Mouse (Mus musculus) embryonic facial prominence, embryonic 12.5 days (tissue): ENCODE measurements around the gene Kif16b. TPM values are rescaled to one million over a fixed set of nuclear protein-coding genes. Genes with fewer than 3 reads are reported as not detected.

Experiments used
- ATAC-seq: fragments of 200-750 bp; cut with Nextera tagmentation; 2 replicates; pipeline ENCODE4 v1.8.0; 2017; ENCODE audit not compliant: insufficient number of reproducible peaks, insufficient read depth, low FRiP score, low TSS enrichment
- H3K27ac ChIP-seq: fragments of 300-500 bp; sonication (generic); 2 replicates; pipeline ENCODE4 v1.5.1; 2016; ENCODE audit warnings: mild to moderate bottlenecking
- H3K27me3 ChIP-seq: fragments of 300-500 bp; sonication (generic); 2 replicates; pipeline ENCODE4 v1.6.1; 2016; ENCODE audit warnings: mild to moderate bottlenecking, moderate library complexity
- H3K36me3 ChIP-seq: fragments of 300-500 bp; sonication (generic); 2 replicates; pipeline ENCODE4 v1.6.1; 2016; ENCODE audit warnings: mild to moderate bottlenecking
- H3K4me1 ChIP-seq: fragments of 300-500 bp; sonication (generic); 2 replicates; pipeline ENCODE4 v1.6.1; 2016
- H3K4me2 ChIP-seq: fragments of 300-500 bp; sonication (generic); replicated peaks from 2 replicates; pipeline ENCODE4 v1.6.1; 2016; ENCODE audit warnings: mild to moderate bottlenecking, moderate library complexity
- H3K4me3 ChIP-seq: fragments of 300-500 bp; sonication (generic); 2 replicates; pipeline ENCODE4 v1.5.1; 2016; ENCODE audit warnings: mild to moderate bottlenecking
- H3K9ac ChIP-seq: fragments of 300-500 bp; sonication (generic); 2 replicates; pipeline ENCODE4 v1.6.1; 2016; ENCODE audit warnings: mild to moderate bottlenecking, moderate library complexity
- H3K9me3 ChIP-seq: fragments of 300-500 bp; sonication (generic); 2 replicates; pipeline ENCODE4 v1.6.1; 2016; ENCODE audit warnings: mild to moderate bottlenecking, moderate library complexity
- whole genome bisulfite sequencing: fragments of 180-500 bp; shearing (Covaris S2); methylation state at CpG from one replicate; pipeline ENCODE4 v1.1.7; 2016; 5-methylcytosine and 5-hydroxymethylcytosine counted together
- polyA plus RNA-seq: library from polyadenylated mRNA; unstranded; fragments of >200 nt; fragmentation: Nextera tagmentation; extraction: Ambion mirVana; gene quantifications from 2 replicates; pipeline ENCODE4 v1.2.1, GENCODE M21; 2016

Kif16b gene
- polyA plus RNA-seq, 1 experiment from 2014 or later: 11.3 TPM

GRCm38 (mm10) chr2:142764276-142764675 is 137.1 kb downstream of the Kif16b start:
- Histone ChIP-seq H3K27me3 (no peaks in the 10 kb centered on the region), H3K9ac (no peak overlapping the region), H3K9me3 (no peaks in the 10 kb centered on the region), H3K36me3 (no peaks in the 10 kb centered on the region), H3K4me3 (no peak overlapping the region), H3K4me2 (no peak overlapping the region), H3K4me1 (no peaks in the 10 kb centered on the region), H3K27ac (no peak overlapping the region)
- 87% methylated on average over 2 of the region's 2 CpGs for WGBS
- no peak for ATAC-seq

- 84% methylated on average over 4 of the region's 4 CpGs for WGBS
- Histone ChIP-seq H3K9ac (no peak overlapping the region), H3K9me3 (no peaks in the 10 kb centered on the region), H3K36me3 (no peaks in the 10 kb centered on the region), H3K27me3 (no peaks in the 10 kb centered on the region), H3K4me3 (no peak overlapping the region), H3K4me2 (no peak overlapping the region), H3K27ac (no peak overlapping the region), H3K4me1 (no peaks in the 10 kb centered on the region)
- no peak for ATAC-seq
Measured at GRCm38 (mm10) chr2:142760843-142761242, 140.5 kb downstream of the Kif16b start.

- H3K9me3 ChIP-seq: no peaks in the 10 kb centered on the region
- no peak overlapping the region for H3K4me2 ChIP-seq
- H3K9ac ChIP-seq: no peak overlapping the region
- no peak overlapping the region for H3K4me3 ChIP-seq
- no peaks in the 10 kb centered on the region for H3K36me3 ChIP-seq
- no peaks in the 10 kb centered on the region for H3K4me1 ChIP-seq
- H3K27me3 ChIP-seq: no peaks in the 10 kb centered on the region
- no peak overlapping the region for H3K27ac ChIP-seq
- 87% methylated on average over 4 of the region's 4 CpGs for WGBS
- no peak for ATAC-seq
Measured at GRCm38 (mm10) chr2:142759192-142759591, 142.1 kb downstream of the Kif16b start.

GRCm38 (mm10) chr2:142758091-142758765 is 143.1 kb downstream of the Kif16b start:
- Histone ChIP-seq H3K4me1 (no peaks in the 10 kb centered on the region), H3K36me3 (no peaks in the 10 kb centered on the region), H3K27me3 (no peaks in the 10 kb centered on the region), H3K9me3 (no peaks in the 10 kb centered on the region), H3K4me3 (no peak overlapping the region), H3K9ac (no peak overlapping the region), H3K4me2 (no peak overlapping the region), H3K27ac (no peak overlapping the region)
- ATAC-seq: no peak
- WGBS: 80% methylated on average over 3 of the region's 3 CpGs

GRCm38 (mm10) chr2:142739338-142739737 is 162.0 kb downstream of the Kif16b start:
- Histone ChIP-seq H3K9me3 (no peaks in the 10 kb centered on the region), H3K4me3 (no peak overlapping the region), H3K27me3 (no peaks in the 10 kb centered on the region), H3K4me1 (no peaks in the 10 kb centered on the region), H3K9ac (no peak overlapping the region), H3K4me2 (no peak overlapping the region), H3K36me3 (no peaks in the 10 kb centered on the region), H3K27ac (no peak overlapping the region)
- ATAC-seq: no peak
- 87% methylated on average over 2 of the region's 2 CpGs for WGBS

GRCm38 (mm10) chr2:142738488-142738887 is 162.8 kb downstream of the Kif16b start:
- no peaks in the 10 kb centered on the region for H3K9me3 ChIP-seq
- WGBS: 76% methylated on average over 2 of the region's 2 CpGs
- H3K4me1 ChIP-seq: no peaks in the 10 kb centered on the region
- no peaks in the 10 kb centered on the region for H3K27me3 ChIP-seq
- no peaks in the 10 kb centered on the region for H3K36me3 ChIP-seq
- H3K9ac ChIP-seq: no peak overlapping the region
- no peak overlapping the region for H3K27ac ChIP-seq
- no peak for ATAC-seq
- H3K4me3 ChIP-seq: no peak overlapping the region
- H3K4me2 ChIP-seq: no peak overlapping the region

- Histone ChIP-seq H3K4me2 (no peak overlapping the region), H3K27ac (no peak overlapping the region), H3K4me3 (no peak overlapping the region), H3K4me1 (no peaks in the 10 kb centered on the region), H3K27me3 (no peaks in the 10 kb centered on the region), H3K36me3 (no peaks in the 10 kb centered on the region), H3K9me3 (no peaks in the 10 kb centered on the region), H3K9ac (no peak overlapping the region)
- 86% methylated on average over 3 of the region's 3 CpGs for WGBS
- ATAC-seq: no peak
Measured at GRCm38 (mm10) chr2:142735691-142736090, 165.6 kb downstream of the Kif16b start.

GRCm38 (mm10) chr2:142734046-142734445 is 167.3 kb downstream of the Kif16b start:
- Histone ChIP-seq H3K4me3 (no peak overlapping the region), H3K27me3 (no peaks in the 10 kb centered on the region), H3K9ac (no peak overlapping the region), H3K36me3 (no peaks in the 10 kb centered on the region), H3K27ac (no peak overlapping the region), H3K4me2 (no peak overlapping the region), H3K4me1 (no peaks in the 10 kb centered on the region), H3K9me3 (no peaks in the 10 kb centered on the region)
- 93% methylated on average over 2 of the region's 2 CpGs for WGBS
- no peak for ATAC-seq

DNA sequence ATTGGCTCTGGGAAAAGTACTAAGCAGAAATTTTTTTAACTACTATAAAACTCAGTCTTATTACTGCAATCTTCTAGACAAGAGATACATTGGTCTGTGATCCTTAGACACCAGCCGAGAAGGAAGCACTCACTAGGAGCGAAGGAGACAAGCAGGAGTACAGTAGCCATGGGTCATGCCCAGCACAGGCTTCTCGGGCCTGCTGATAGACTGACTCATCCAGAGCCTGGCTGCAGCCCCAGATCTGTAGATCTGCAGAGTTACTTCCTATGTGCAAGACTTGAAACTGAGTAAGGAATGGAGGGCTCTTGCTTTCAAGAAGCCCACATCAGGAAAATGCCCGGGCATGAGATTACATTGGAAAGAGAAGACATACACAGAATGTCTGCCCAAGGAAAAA is 169.0 kb downstream of the Kif16b start:
- Histone ChIP-seq H3K4me2 (no peak overlapping the region), H3K27ac (no peak overlapping the region), H3K36me3 (no peaks in the 10 kb centered on the region), H3K27me3 (no peaks in the 10 kb centered on the region), H3K9me3 (no peaks in the 10 kb centered on the region), H3K9ac (no peak overlapping the region), H3K4me3 (no peak overlapping the region), H3K4me1 (no peaks in the 10 kb centered on the region)
- no peak for ATAC-seq
- whole genome bisulfite sequencing: 92% methylated on average over 4 of the region's 4 CpGs

GRCm38 (mm10) chr2:142731778-142732092 is 169.6 kb downstream of the Kif16b start:
- ATAC-seq: no peak
- no peak overlapping the region for H3K4me3 ChIP-seq
- no peak overlapping the region for H3K9ac ChIP-seq
- 69% methylated on average over 1 of the region's 1 CpGs for WGBS
- no peaks in the 10 kb centered on the region for H3K27me3 ChIP-seq
- H3K36me3 ChIP-seq: no peaks in the 10 kb centered on the region
- no peak overlapping the region for H3K27ac ChIP-seq
- H3K9me3 ChIP-seq: no peaks in the 10 kb centered on the region
- H3K4me1 ChIP-seq: no peaks in the 10 kb centered on the region
- H3K4me2 ChIP-seq: no peak overlapping the region

GRCm38 (mm10) chr2:142731016-142731777 is 170.1 kb downstream of the Kif16b start:
- H3K27ac ChIP-seq: no peak overlapping the region
- WGBS: 86% methylated on average over 10 of the region's 10 CpGs
- H3K4me1 ChIP-seq: no peaks in the 10 kb centered on the region
- H3K4me3 ChIP-seq: no peak overlapping the region
- no peak overlapping the region for H3K4me2 ChIP-seq
- no peak overlapping the region for H3K9ac ChIP-seq
- no peaks in the 10 kb centered on the region for H3K9me3 ChIP-seq
- no peaks in the 10 kb centered on the region for H3K36me3 ChIP-seq
- no peaks in the 10 kb centered on the region for H3K27me3 ChIP-seq
- ATAC-seq: no peak

DNA sequence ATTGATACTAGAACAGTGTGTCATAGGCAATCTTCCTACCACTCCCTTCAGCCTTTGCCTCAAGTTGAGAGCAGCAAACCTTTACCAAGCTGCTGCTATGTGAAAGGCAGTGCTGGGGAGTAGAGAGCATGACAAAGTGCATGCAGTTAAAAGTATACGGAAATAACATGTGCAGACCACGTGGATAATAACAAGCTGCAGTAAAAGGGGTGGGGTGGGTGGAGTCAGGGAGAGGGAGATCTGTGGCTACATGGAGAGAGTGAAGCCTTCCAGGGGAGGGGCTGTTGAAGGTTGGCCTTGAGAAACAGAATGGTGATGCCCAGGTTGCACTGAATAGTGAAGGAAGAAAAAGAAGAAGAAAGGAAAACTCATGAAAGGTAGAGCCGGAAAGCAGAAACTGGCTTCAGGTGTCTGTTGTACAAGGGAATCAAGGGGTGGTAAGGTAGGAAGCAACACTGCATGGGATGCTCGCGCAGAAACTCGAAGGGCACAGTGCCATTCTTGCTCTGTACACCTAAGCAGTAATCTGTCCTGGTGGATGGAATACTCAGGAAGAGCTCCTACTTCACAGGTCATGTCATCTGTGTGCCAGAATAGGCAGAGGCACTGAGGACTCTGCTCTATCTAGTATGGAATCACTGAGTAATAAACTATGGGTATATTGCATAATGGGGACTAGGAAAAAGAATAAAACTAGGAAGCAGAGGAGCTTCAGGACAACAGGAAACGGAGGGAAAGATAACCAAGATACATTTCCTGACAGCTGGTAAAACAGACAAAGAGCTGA is 176.9 kb downstream of the Kif16b start:
- WGBS: 77% methylated on average over 7 of the region's 7 CpGs
- Histone ChIP-seq H3K9ac (no peak overlapping the region), H3K27ac (no peak overlapping the region)

More for the DNA sequence above, 176.9 kb downstream of the Kif16b start:
- Histone ChIP-seq H3K36me3 (no peaks in the 10 kb centered on the region), H3K4me3 (no peak overlapping the region), H3K4me1 (no peaks in the 10 kb centered on the region), H3K9me3 (no peaks in the 10 kb centered on the region), H3K27me3 (no peaks in the 10 kb centered on the region), H3K4me2 (no peak overlapping the region)
- ATAC-seq: no peak
